Mouse (Mus musculus): Measurements from ENCODE around the gene Polr2l.
A peak's percentile ranks its signal among the peaks of the same experiment; 100 is the strongest.

The Polr2l gene

DNA sequence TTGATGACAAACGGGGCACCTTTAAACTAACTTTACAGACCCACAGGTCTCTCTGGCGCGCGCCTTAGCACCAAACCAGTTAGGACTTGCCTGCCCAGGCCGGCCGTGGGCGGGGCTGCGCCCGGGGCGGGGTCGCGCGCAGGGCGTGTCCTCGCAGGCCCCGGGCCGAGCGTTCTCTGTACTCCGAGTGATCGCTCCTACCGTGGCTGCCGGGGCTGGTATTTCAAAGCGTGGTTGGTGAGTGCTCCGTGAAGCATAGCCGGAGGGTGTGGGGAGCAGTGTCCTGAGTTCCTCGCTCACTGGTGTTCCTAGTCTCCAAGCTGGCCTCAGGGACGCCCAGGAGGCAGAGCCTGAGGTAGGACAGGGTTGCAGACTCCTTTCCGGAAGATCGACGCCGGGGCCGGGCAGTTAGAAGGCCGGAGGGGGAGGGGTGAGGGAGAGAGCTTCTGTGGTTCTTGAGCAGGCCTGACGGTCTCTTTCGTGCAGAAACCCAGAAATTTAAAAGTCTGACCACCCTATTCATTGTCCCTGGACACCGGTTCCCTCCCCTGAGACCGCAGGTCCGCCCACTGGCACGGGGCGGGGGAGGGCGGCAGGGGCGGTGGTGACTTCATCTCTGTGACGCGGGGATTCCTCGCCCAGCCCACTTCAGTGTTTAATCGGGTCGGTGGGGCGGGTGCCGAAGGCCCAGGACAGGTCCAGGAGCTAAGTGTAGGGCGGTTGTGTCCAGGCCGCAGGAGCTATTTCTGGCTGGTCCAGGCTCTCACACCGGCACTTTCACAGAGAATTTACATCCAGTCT is 7.5 kb downstream of the Polr2l start, which contains the start of gene Cd151:
Gene Cd151 (plus strand): TSS at position 163 of the 801 bp plus-strand sequence.
- DNase-seq (ENCODE audit: low spot score), result peak; percentile 63

DNA sequence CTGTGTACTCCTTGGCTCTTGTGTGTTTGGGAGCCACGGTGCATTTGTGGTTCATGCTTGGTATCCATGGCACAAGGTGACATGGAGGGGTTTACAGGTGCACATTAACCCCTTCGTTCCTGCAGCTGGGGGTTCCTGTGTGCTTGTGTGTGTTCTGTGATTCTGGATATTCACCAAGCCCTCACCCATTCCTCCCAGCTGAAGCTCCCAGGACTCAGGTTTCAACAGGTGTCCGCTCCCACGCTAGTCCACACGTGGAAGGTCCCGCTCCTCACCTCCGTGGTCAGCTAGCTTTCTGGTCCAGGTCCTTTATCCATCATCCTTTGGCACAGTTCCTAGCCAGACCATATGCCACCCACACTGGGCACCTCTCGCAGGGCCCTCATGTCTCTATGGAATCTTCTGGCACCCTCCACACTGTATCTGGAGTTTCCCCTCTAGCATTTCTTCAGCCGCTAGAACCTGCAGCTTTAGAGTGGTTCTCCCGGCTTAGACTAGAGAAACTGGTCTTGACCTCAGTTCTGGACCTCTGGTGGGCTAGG is 8.3 kb downstream of the Polr2l start:
- no peak for DNase-seq (ENCODE audit: low spot score)

- DNase-seq (ENCODE audit: low spot score), result no peak
Measured at GRCm38 (mm10) chr7:141466045-141466394, 8.9 kb downstream of the Polr2l start.

GRCm38 (mm10) chr7:141465388-141466044 is 9.4 kb downstream of the Polr2l start:
- DNase-seq (ENCODE audit: low spot score), result no peak

- DNase-seq (ENCODE audit: low spot score), result no peak
Measured at GRCm38 (mm10) chr7:141464603-141465201, 10.2 kb downstream of the Polr2l start.

DNA sequence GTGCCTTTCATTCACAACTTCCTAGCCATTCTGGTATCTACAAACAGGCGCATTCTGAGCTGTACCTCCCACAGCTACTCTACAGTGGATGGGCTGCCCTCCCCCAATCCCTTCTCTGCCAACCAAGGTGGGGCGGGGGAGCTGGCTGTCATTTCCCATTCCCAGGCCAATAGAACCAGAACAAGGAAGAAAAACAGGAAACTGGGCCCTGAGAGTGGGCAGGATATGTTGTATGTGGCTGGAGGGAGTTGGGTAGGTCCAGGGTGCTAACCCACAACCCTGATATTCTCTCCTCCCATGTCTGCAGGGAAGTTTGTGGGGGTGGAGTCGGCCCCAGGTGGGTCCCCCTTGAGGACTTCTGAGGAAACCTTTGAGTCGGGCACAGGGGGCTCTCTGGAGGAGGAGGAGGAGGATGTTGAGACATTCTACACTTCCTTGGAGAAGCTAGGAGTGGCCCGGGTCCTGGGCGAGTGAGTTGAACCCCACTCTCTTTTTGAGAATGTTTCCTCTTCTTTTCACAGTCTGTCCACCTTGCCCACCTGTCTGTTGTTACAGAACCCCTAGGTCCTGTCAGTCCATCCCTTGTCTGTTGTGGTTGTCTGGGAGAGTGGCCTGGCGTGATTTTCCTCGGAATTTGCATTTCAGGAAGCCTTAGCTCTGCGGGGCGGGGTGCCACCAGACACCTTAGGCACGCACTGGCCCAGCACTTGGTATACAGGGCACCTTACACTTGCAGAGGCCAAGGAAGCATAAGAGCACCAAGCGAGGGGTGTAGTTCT is 10.9 kb downstream of the Polr2l start:
- DNase-seq (ENCODE audit: low spot score), result no peak

DNA sequence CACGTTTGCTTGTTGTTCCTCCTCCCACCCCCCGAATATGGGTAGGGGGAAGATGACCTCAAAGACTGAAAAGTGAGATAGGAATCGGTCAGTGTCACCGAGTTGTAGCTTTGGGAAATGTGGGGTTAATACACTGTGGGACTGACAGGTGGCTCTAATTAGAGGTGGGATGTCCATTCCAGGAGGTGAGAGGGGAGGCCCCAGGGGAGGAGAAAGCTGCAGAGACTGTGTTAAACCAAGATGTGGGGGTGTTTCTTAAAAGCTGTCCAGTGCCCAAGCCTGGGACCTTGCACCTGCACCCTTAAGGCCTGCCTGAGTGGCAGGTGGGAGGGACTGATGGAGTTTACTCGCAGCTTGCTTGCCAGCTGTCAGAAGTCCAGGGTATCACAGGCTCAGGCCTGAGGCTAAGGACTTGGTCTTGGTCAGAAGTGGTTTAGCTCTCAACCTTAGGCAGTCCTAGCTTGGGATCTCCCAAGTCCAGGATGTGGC is 12.6 kb downstream of the Polr2l start:
- no peak for DNase-seq (ENCODE audit: low spot score)

GRCm38 (mm10) chr7:141461521-141462332 is 13.2 kb downstream of the Polr2l start:
- no peak for DNase-seq (ENCODE audit: low spot score)

- no peak for DNase-seq (ENCODE audit: low spot score)
Measured at GRCm38 (mm10) chr7:141460391-141461113, 14.4 kb downstream of the Polr2l start, which contains the start of gene Cracr2b. Gene Cracr2b (plus strand): TSS chr7:141461094.

GRCm38 (mm10) chr7:141460001-141460390 is 14.9 kb downstream of the Polr2l start:
- no peak for DNase-seq (ENCODE audit: low spot score)

- no peak for DNase-seq (ENCODE audit: low spot score)
Measured at GRCm38 (mm10) chr7:141459301-141459711, 15.6 kb downstream of the Polr2l start.

GRCm38 (mm10) chr7:141458661-141459060 is 16.3 kb downstream of the Polr2l start:
- DNase-seq (ENCODE audit: low spot score), result no peak

GRCm38 (mm10) chr7:141457986-141458660 is 16.8 kb downstream of the Polr2l start:
- DNase-seq (ENCODE audit: low spot score), result no peak

- no peak for DNase-seq (ENCODE audit: low spot score)
Measured at GRCm38 (mm10) chr7:141457236-141457635, 17.7 kb downstream of the Polr2l start.

DNA sequence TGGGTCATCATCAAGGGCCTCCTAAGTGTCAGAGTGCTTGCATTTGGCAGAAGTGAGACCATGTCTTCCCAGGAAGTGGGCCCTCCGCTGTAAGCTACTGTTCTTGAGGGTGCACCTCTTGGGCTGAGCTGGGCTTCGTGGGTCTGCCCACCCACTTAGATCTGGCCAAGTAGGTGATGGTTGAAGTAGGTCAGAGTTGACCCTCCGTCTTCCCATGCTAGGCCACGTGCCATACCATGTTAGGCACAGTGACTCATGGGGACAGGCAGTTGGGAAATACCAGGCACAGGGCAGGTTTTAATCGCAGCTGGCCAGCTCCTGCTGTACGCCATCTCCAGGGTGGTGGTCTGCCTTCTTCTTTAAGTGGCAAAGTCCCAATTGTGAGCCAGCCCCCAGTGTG is 18.2 kb downstream of the Polr2l start:
- DNase-seq (ENCODE audit: low spot score), result no peak

DNA sequence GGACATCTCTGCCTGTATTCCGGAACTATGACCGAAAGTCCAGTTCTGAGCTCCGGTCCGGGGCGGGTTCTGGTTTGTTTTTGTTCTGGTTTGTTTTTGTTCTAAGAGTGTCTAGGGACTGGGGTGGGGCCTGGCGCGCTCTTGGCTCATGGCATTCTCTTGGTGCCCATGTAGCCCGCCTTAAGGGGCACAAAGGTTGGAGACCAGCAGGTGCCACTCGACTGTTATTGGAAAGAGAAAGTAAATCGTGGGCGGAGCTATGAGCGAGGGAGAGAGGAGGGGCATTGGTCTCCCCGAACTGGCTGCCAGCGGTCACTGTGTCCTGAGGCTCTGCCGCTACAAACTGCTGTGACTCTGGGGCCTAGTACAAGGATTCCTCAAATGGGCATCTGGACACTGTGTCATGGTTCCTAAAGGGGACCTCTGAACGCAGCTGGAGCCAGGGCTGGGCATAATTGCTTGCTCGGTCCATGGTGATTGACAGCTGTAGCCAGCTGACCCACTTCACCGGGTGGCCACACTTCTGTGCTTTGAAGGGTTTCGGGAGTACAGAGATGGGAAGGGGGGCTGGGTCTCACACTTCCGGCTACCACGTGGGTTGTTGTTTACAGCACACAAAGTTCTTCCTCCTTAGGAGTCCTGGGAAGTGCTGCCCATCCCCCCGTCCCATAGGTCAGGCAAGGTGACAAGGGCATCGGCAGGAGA is 19.2 kb downstream of the Polr2l start:
- DNase-seq (ENCODE audit: low spot score), result no peak

DNA sequence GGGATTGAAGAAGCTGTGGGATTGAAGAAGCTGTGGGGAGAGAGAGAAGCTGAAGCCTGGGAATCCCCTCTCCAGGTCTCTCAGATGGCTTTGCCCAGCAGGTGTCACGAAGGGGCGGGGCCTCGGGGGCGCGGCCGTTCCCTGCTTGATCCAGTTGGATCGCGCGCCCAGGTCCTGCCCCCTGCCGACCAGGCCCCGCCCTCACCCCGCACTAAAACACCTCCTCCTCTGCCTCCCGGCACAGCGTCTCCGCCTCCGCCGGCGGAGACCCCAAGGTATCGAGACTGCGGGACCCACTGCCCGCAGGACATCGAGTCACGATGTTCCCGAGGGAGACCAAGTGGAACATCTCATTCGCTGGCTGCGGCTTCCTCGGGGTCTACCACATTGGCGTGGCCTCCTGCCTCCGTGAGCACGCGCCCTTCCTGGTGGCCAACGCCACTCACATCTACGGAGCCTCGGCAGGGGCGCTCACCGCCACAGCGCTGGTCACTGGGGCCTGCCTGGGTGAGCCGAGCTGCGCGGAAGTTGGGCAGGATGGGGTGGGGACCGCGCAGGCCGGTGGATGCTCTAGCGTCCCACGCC is 19.9 kb downstream of the Polr2l start, which contains the start of gene Pnpla2:
Gene Pnpla2 (plus strand): TSS at position 232 of the 585 bp plus-strand sequence.
- DNase-seq (ENCODE audit: low spot score), result peak; percentile 80

DNA sequence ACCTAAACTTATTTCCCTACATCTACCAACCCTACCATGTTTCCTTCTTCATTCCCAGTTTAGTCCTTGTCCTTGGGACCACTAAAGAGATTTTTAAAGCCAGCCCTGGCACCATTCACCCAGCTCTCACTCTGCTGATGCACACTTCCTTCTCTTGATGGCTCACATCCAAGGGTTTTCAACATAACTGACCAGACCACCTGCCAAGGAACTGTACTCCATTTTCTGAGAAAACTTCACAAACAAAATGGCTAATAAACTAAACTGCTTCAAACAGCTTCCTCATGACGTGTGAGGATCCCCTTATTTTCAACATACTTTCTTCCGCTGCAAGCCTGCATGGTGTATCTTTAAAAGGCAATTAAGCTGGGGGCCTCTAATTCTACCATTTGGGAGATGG is 21.3 kb downstream of the Polr2l start:
- no peak for DNase-seq (ENCODE audit: low spot score)

GRCm38 (mm10) chr7:141451928-141452327 is 23.0 kb downstream of the Polr2l start:
- no peak for DNase-seq (ENCODE audit: low spot score)
